ENCODE assay signal across 19 mouse cellular contexts in genomic region chr1:37474634-37475190, GRCm38 (mm10). TPM values are rescaled to one million over a fixed set of nuclear protein-coding genes. Genes with fewer than 3 reads are reported as not detected.
A peak's percentile ranks its signal among the peaks of the same experiment; 100 is the strongest.
DNase-seq lines count a peak whose midpoint lies in the region; ATAC-seq and TF ChIP-seq lines count a peak whose summit lies in the region.
"Had no signal": no experiment of that assay in that cellular context is flagged by ENCODE, and none has a peak within 500 bp of the region (broad histone marks: within the 10 kb centered on the region; RNA-seq: fewer than 3 reads in every experiment).

No protein-coding gene starts in this region.

- peak overlapping the region; percentile 86 for H3K27ac ChIP-seq in spleen, adult 2 months (ENCODE audit: insufficient read depth, low read length)
- peak overlapping the region; percentile 24; the same call in 1 of the 2 replicates for H3K27ac ChIP-seq in liver, embryonic 13.5 days
- H3K27ac ChIP-seq in small intestine, adult 2 months (ENCODE audit: insufficient read depth, low read depth, low read length): peak overlapping the region; percentile 89
- no peak overlapping the region for H3K27ac ChIP-seq in midbrain, embryonic 16.5 days (ENCODE audit: low read length)
- H3K27ac ChIP-seq: hindbrain, embryonic 10.5 days; left cerebral cortex, adult 2 months; liver, embryonic 14.5 days; midbrain, embryonic 10.5 days had no signal

- no peaks in the 10 kb centered on the region for H3K9me3 ChIP-seq in liver, embryonic 13.5 days (replicated peaks)
- no peaks in the 10 kb centered on the region for H3K9me3 ChIP-seq in midbrain, embryonic 16.5 days (replicated peaks; ENCODE audit: control insufficient read depth, low read length, poor library complexity, severe bottlenecking)
- H3K9me3 ChIP-seq: heart, embryonic 15.5 days; hindbrain, embryonic 10.5 days; midbrain, embryonic 10.5 days had no signal

- ATAC-seq in frontal cortex, adult (ENCODE audit: low TSS enrichment): peak; percentile 42; the same call in 1 of the 2 replicates
- ATAC-seq in liver, embryonic 13.5 days (ENCODE audit: low read depth): no peak
- no peak for ATAC-seq in midbrain, embryonic 16.5 days
- no peak for ATAC-seq in erythroid progenitor cell, adult 5-6 weeks (replicated peaks; ENCODE audit: low FRiP score, poor library complexity, severe bottlenecking)
- ATAC-seq: forebrain, embryonic 16.5 days had no signal

- 42% methylated on average over 6 of the region's 6 CpGs for WGBS in spleen, adult 2 months
- 67% methylated on average over 6 of the region's 6 CpGs for WGBS in liver, embryonic 13.5 days (ENCODE audit: insufficient replicate concordance)
- 82% methylated on average over 6 of the region's 6 CpGs for WGBS in small intestine, adult 2 months
- WGBS in midbrain, embryonic 16.5 days: 95% methylated on average over 6 of the region's 6 CpGs

- DNase-seq in frontal cortex, postnatal 25 days (ENCODE audit: low spot score in 2 of 2): no peak
- no peak for DNase-seq in spleen, adult 2 months (ENCODE audit: low read depth in 1 of 2, low spot score in 2 of 2)
- DNase-seq in spleen, adult 12 weeks (ENCODE audit: low spot score): no peak
- DNase-seq in liver, embryonic 13.5 days: no peak
- DNase-seq: kidney, adult 8-10 months; kidney, postnatal 25 days; left cerebral cortex, postnatal 4 days; right cerebral cortex, postnatal 4 days; thymus, adult 18-20 months had no signal

- no peaks in the 10 kb centered on the region for H3K27me3 ChIP-seq in spleen, adult 2 months (ENCODE audit: control insufficient read depth, insufficient read depth, low read length)
- H3K27me3 ChIP-seq in liver, embryonic 13.5 days: no peaks in the 10 kb centered on the region
- H3K27me3 ChIP-seq in small intestine, adult 2 months (ENCODE audit: control insufficient read depth, insufficient read depth, low read length): no peaks in the 10 kb centered on the region
- no peaks in the 10 kb centered on the region for H3K27me3 ChIP-seq in midbrain, embryonic 16.5 days (ENCODE audit: control insufficient read depth, insufficient read depth, low read depth, low read length)
- H3K27me3 ChIP-seq: heart, embryonic 15.5 days had no signal

- TF ChIP-seq CTCF in spleen, adult 2 months (IDR thresholded peaks at IDR 0.05; ENCODE audit: extremely low read depth, insufficient read depth, insufficient read length, insufficient replicate concordance): no peak
- TF ChIP-seq CTCF in small intestine, adult 2 months (IDR thresholded peaks at IDR 0.05; ENCODE audit: extremely low read depth, insufficient read length, insufficient replicate concordance, low read depth, low read length): no peak

- TF ChIP-seq POLR2A in spleen, adult 2 months (IDR thresholded peaks at IDR 0.05; ENCODE audit: low read depth, low read length): no peak
- no peak for TF ChIP-seq POLR2A in small intestine, adult 2 months (IDR thresholded peaks at IDR 0.05; ENCODE audit: low read depth, low read length)

- no peak overlapping the region for H3K9ac ChIP-seq in liver, embryonic 13.5 days
- H3K9ac ChIP-seq in midbrain, embryonic 16.5 days (ENCODE audit: low read depth, low read length): no peak overlapping the region
- H3K9ac ChIP-seq: heart, embryonic 15.5 days; liver, embryonic 14.5 days had no signal

- no peak overlapping the region for H3K4me2 ChIP-seq in liver, embryonic 13.5 days
- H3K4me2 ChIP-seq in midbrain, embryonic 16.5 days (ENCODE audit: low read length): no peak overlapping the region
- H3K4me2 ChIP-seq: heart, embryonic 15.5 days had no signal

- peaks cover 35% of the 10 kb centered on the region; the same call in 1 of the 2 replicates for H3K4me1 ChIP-seq in spleen, adult 2 months (ENCODE audit: control insufficient read depth, insufficient read depth, insufficient read length)
- peaks cover 71% of the 10 kb centered on the region for H3K4me1 ChIP-seq in liver, embryonic 13.5 days (replicated peaks)
- H3K4me1 ChIP-seq in small intestine, adult 2 months (ENCODE audit: control insufficient read depth, insufficient read depth, insufficient read length, low read length): peaks cover 5% of the 10 kb centered on the region
- 0 out of 2 replicates have a peak, but pooled peaks cover 2% of the 10 kb centered on the region for H3K4me1 ChIP-seq in midbrain, embryonic 16.5 days (ENCODE audit: control insufficient read depth, insufficient read depth, low read length)
- H3K4me1 ChIP-seq: midbrain, embryonic 10.5 days had no signal

- H3K4me3 ChIP-seq in spleen, adult 2 months (ENCODE audit: extremely low read depth, insufficient read depth, insufficient read length): no peak overlapping the region
- H3K4me3 ChIP-seq in liver, embryonic 13.5 days (replicated peaks): no peak overlapping the region
- no peak overlapping the region for H3K4me3 ChIP-seq in small intestine, adult 2 months (ENCODE audit: low read depth, low read length)
- no peak overlapping the region for H3K4me3 ChIP-seq in midbrain, embryonic 16.5 days (ENCODE audit: low read depth, low read length)
- H3K4me3 ChIP-seq: heart, embryonic 15.5 days; hindbrain, embryonic 10.5 days; left cerebral cortex, adult 2 months; midbrain, embryonic 10.5 days had no signal

- H3K36me3 ChIP-seq in spleen, adult 2 months (ENCODE audit: control insufficient read depth, insufficient read depth, low read length): no peaks in the 10 kb centered on the region
- no peaks in the 10 kb centered on the region for H3K36me3 ChIP-seq in liver, embryonic 13.5 days
- H3K36me3 ChIP-seq in small intestine, adult 2 months (ENCODE audit: control insufficient read depth, insufficient read depth, low read length): peaks cover 42% of the 10 kb centered on the region
- no peaks in the 10 kb centered on the region for H3K36me3 ChIP-seq in midbrain, embryonic 16.5 days (ENCODE audit: control insufficient read depth, insufficient read depth, low read length)
- H3K36me3 ChIP-seq: heart, embryonic 15.5 days; hindbrain, embryonic 10.5 days; midbrain, embryonic 10.5 days had no signal

RNA-seq across cellular contexts. Expression of gene Unc50, which starts 44.8 kb away (rescaled TPM):
- polyA plus RNA-seq in spleen, adult 2 months (2012; rRNA removed): 32.7 and 35.2 TPM in 2 replicates
- polyA plus RNA-seq in liver, embryonic 13.5 days (2015; fragmentation: Nextera tagmentation; extraction: Ambion mirVana): 86.7 and 87.2 TPM in 2 replicates
- polyA plus RNA-seq in small intestine, adult 2 months (2012; rRNA removed): 15.6 and 36.6 TPM in 2 replicates
- 119 and 132 TPM in 2 replicates for polyA plus RNA-seq in midbrain, embryonic 16.5 days (2015; fragmentation: Nextera tagmentation; extraction: Ambion mirVana)
- total RNA-seq in erythroid progenitor cell, adult 5-6 weeks (2015; ENCODE audit: low replicate concordance): 27.7 and 39.6 TPM in 2 replicates
- total RNA-seq in erythroid progenitor cell, adult 5-6 weeks (2017; ENCODE audit: low replicate concordance): 7.6 and 16.2 TPM in 2 replicates

RNA-seq across cellular contexts. Expression of gene Coa5, which starts 44.8 kb away (rescaled TPM):
- 27.7 and 30.8 TPM in 2 replicates for polyA plus RNA-seq in spleen, adult 2 months (2012; rRNA removed)
- 36.8 and 45.2 TPM in 2 replicates for polyA plus RNA-seq in liver, embryonic 13.5 days (2015; fragmentation: Nextera tagmentation; extraction: Ambion mirVana)
- polyA plus RNA-seq in small intestine, adult 2 months (2012; rRNA removed): 18.6 and 30.0 TPM in 2 replicates
- 60.9 and 62.5 TPM in 2 replicates for polyA plus RNA-seq in midbrain, embryonic 16.5 days (2015; fragmentation: Nextera tagmentation; extraction: Ambion mirVana)
- total RNA-seq in erythroid progenitor cell, adult 5-6 weeks (2015; ENCODE audit: low replicate concordance): 25.6 and 26.0 TPM in 2 replicates
- 11.6 and 17.6 TPM in 2 replicates for total RNA-seq in erythroid progenitor cell, adult 5-6 weeks (2017; ENCODE audit: low replicate concordance)
